Mouse (Mus musculus) limb, embryonic 14.5 days (tissue): ENCODE results near the gene Nfix. TPM values are rescaled to one million over a fixed set of nuclear protein-coding genes. Genes with fewer than 3 reads are reported as not detected.

ENCODE experiments used
- ATAC-seq: fragments of 200-750 bp; cut with Nextera tagmentation; 2 replicates; pipeline ENCODE4 v1.8.0; 2017; ENCODE audit warnings: low read depth, moderate number of reproducible peaks, moderate TSS enrichment; ENCODE audit not compliant: low FRiP score
- DNase-seq: peaks from one replicate; pipeline ENCODE4 v3.0.0-alpha.2; 2015; ENCODE audit warnings: low spot score
- H3K27ac ChIP-seq: fragments of 300-500 bp; sonication (generic); replicated peaks from 2 replicates; pipeline ENCODE4 v1.5.1; 2014; ENCODE audit warnings: low read depth, mild to moderate bottlenecking, low read length, moderate library complexity, mixed read lengths
- H3K27me3 ChIP-seq: fragments of 300-500 bp; sonication (generic); 2 replicates; pipeline ENCODE4 v1.6.1; 2014; ENCODE audit warnings: low read length, mixed read lengths; ENCODE audit not compliant: control insufficient read depth, insufficient read depth
- H3K36me3 ChIP-seq: fragments of 300-500 bp; sonication (generic); 2 replicates; pipeline ENCODE4 v1.6.1; 2014; ENCODE audit warnings: mild to moderate bottlenecking, low read length, moderate library complexity, mixed read lengths; ENCODE audit not compliant: control insufficient read depth, insufficient read depth
- H3K4me1 ChIP-seq: fragments of 300-500 bp; sonication (generic); 2 replicates; pipeline ENCODE4 v1.6.1; 2014; ENCODE audit warnings: antibody characterized with exemption, low read length, mixed read lengths; ENCODE audit not compliant: control insufficient read depth, insufficient read depth
- H3K4me2 ChIP-seq: fragments of 300-500 bp; sonication (generic); replicated peaks from 2 replicates; pipeline ENCODE4 v1.6.1; 2014; ENCODE audit warnings: low read depth, mild to moderate bottlenecking, low read length, moderate library complexity; ENCODE audit not compliant: severe bottlenecking
- H3K4me3 ChIP-seq: fragments of 300-500 bp; sonication (generic); replicated peaks from 2 replicates; pipeline ENCODE4 v1.5.1; 2014; ENCODE audit warnings: low read length
- H3K9ac ChIP-seq: fragments of 300-500 bp; sonication (generic); 2 replicates; pipeline ENCODE4 v1.6.1; 2014; ENCODE audit warnings: mild to moderate bottlenecking, low read depth, low read length, moderate library complexity; ENCODE audit not compliant: severe bottlenecking
- H3K9me3 ChIP-seq: fragments of 300-500 bp; sonication (generic); 2 replicates; pipeline ENCODE4 v1.6.1; 2016; ENCODE audit warnings: low read length; ENCODE audit not compliant: control insufficient read depth
- POLR2A ChIP-seq: fragments of 200-500 bp; IDR thresholded peaks from 2 replicates; pipeline ENCODE4 v1.8.0; 2012; ENCODE audit warnings: inconsistent platforms, mild to moderate bottlenecking, moderate library complexity, borderline replicate concordance; ENCODE audit not compliant: insufficient read depth, insufficient read length; ENCODE audit errors: extremely low read depth
- WGBS: fragments of 180-500 bp; shearing (Covaris S2); extraction: QIAGEN DNeasy Blood & Tissue Kit; methylation state at CpG from one replicate; pipeline ENCODE4 v1.1.7; 2014; 5-methylcytosine and 5-hydroxymethylcytosine counted together
- polyA plus RNA-seq, 2 experiments: library from polyadenylated mRNA; depleted of rRNA in 1 of 2; stranded (reverse) in 1 of 2; unstranded in 1 of 2; fragments of >200 nt; fragmentation: Nextera tagmentation in 1 of 2; extraction: Ambion mirVana in 1 of 2; gene quantifications; 2 replicates each; pipeline versions ENCODE4 v1.2.1 to v1.2.3; 2012 to 2014

Gene Nfix
- polyA plus RNA-seq (2012; rRNA removed) (81.2 and 97.7 TPM in 2 replicates), polyA plus RNA-seq (2014; fragmentation: Nextera tagmentation; extraction: Ambion mirVana) (100 and 108 TPM in 2 replicates)

GRCm38 (mm10) chr8:84799999-84800831, at the start of gene Nfix:
Gene Nfix (minus strand): TSS chr8:84800344.
- Histone ChIP-seq H3K4me3 (peak within 1 kb of the TSS; percentile 77), H3K27me3 (no peaks in the 10 kb centered on the region), H3K36me3 (peaks cover 23% of the 10 kb centered on the region), H3K27ac (peak within 1 kb of the TSS; percentile 98), H3K9me3 (no peaks in the 10 kb centered on the region), H3K9ac (peak within 1 kb of the TSS; percentile 99), H3K4me1 (peaks cover 36% of the 10 kb centered on the region), H3K4me2 (peak within 1 kb of the TSS; percentile 93)
- DNase-seq (peak; percentile 49), ATAC-seq (peak; percentile 38)
- no peak for TF ChIP-seq POLR2A
- whole genome bisulfite sequencing: 2% methylated on average over 44 of the region's 125 CpGs

GRCm38 (mm10) chr8:84847684-84848435, 47.7 kb upstream of the Nfix start:
- no peak for ATAC-seq

GRCm38 (mm10) chr8:84846722-84847572, 46.8 kb upstream of the Nfix start, which contains the start of gene Calr:
Gene Calr (minus strand): TSS chr8:84846934.
- H3K9ac ChIP-seq: peak within 1 kb of the TSS; percentile 92
- TF ChIP-seq POLR2A: peak; percentile 98
- H3K4me1 ChIP-seq: peaks cover 20% of the 10 kb centered on the region; the same call in 1 of the 2 replicates
- peak within 1 kb of the TSS; percentile 74 for H3K4me2 ChIP-seq
- under 1% methylated on average over 54 of the region's 55 CpGs for WGBS
- H3K9me3 ChIP-seq: no peaks in the 10 kb centered on the region
- ATAC-seq (peak; percentile 99), DNase-seq (peak; percentile 100)
- no peaks in the 10 kb centered on the region for H3K27me3 ChIP-seq
- H3K27ac ChIP-seq: peak within 1 kb of the TSS; percentile 76
- peak within 1 kb of the TSS; percentile 79 for H3K4me3 ChIP-seq
- H3K36me3 ChIP-seq: peaks cover 39% of the 10 kb centered on the region

More at GRCm38 (mm10) chr8:84847684-84848435, 47.7 kb upstream of the Nfix start:
- peaks cover 20% of the 10 kb centered on the region; the same call in 1 of the 2 replicates for H3K4me1 ChIP-seq
- no peaks in the 10 kb centered on the region for H3K27me3 ChIP-seq
- peaks cover 29% of the 10 kb centered on the region for H3K36me3 ChIP-seq
- TF ChIP-seq POLR2A: no peak
- 41% methylated on average over 6 of the region's 6 CpGs for WGBS
- peak overlapping the region; percentile 79 for H3K4me3 ChIP-seq
- peak overlapping the region; percentile 74 for H3K4me2 ChIP-seq
- peak overlapping the region; percentile 63 for H3K9ac ChIP-seq
- no peaks in the 10 kb centered on the region for H3K9me3 ChIP-seq
- DNase-seq: no peak
- peak overlapping the region; percentile 76 for H3K27ac ChIP-seq

- ATAC-seq: peak; percentile 4; the same call in 1 of the 2 replicates
- Histone ChIP-seq H3K9me3 (no peaks in the 10 kb centered on the region), H3K27me3 (no peaks in the 10 kb centered on the region), H3K4me3 (peak overlapping the region; percentile 79), H3K4me2 (peak overlapping the region; percentile 65), H3K36me3 (peaks cover 46% of the 10 kb centered on the region), H3K4me1 (peaks cover 20% of the 10 kb centered on the region; the same call in 1 of the 2 replicates), H3K9ac (peak overlapping the region; percentile 92), H3K27ac (peak overlapping the region; percentile 71)
- DNase-seq: no peak
- 1% methylated on average over 30 of the region's 30 CpGs for WGBS
- no peak for TF ChIP-seq POLR2A
Observed at GRCm38 (mm10) chr8:84846094-84846721, 46.1 kb upstream of the Nfix start.
